Mouse (Mus musculus) kidney, embryonic 15.5 days (tissue): ENCODE results near the gene Atp12a. TPM values are rescaled to one million over a fixed set of nuclear protein-coding genes. Genes with fewer than 3 reads are reported as not detected.

ENCODE experiments used
- ATAC-seq: fragments of 200-750 bp; cut with Nextera tagmentation; replicated peaks from 2 replicates; pipeline ENCODE4 v1.8.0; 2017; ENCODE audit warnings: moderate TSS enrichment; ENCODE audit not compliant: low FRiP score
- H3K27ac ChIP-seq: fragments of 300-500 bp; sonication (generic); 2 replicates; pipeline ENCODE4 v1.5.1; 2015; ENCODE audit warnings: mild to moderate bottlenecking, inconsistent platforms
- H3K27me3 ChIP-seq: fragments of 300-500 bp; sonication (generic); 2 replicates; pipeline ENCODE4 v1.6.1; 2015; ENCODE audit warnings: inconsistent platforms
- H3K36me3 ChIP-seq: fragments of 300-500 bp; sonication (generic); 2 replicates; pipeline ENCODE4 v1.6.1; 2015; ENCODE audit warnings: inconsistent platforms
- H3K4me1 ChIP-seq: fragments of 300-500 bp; sonication (generic); 2 replicates; pipeline ENCODE4 v1.6.1; 2015; ENCODE audit warnings: inconsistent platforms
- H3K4me2 ChIP-seq: fragments of 300-500 bp; sonication (generic); 2 replicates; pipeline ENCODE4 v1.6.1; 2015; ENCODE audit warnings: moderate library complexity, mild to moderate bottlenecking, inconsistent platforms
- H3K4me3 ChIP-seq: fragments of 300-500 bp; sonication (generic); replicated peaks from 2 replicates; pipeline ENCODE4 v1.5.1; 2015; ENCODE audit warnings: mild to moderate bottlenecking, inconsistent platforms
- H3K9ac ChIP-seq: fragments of 300-500 bp; sonication (generic); 2 replicates; pipeline ENCODE4 v1.6.1; 2015; ENCODE audit warnings: mild to moderate bottlenecking, inconsistent platforms
- H3K9me3 ChIP-seq: fragments of 300-500 bp; sonication (generic); replicated peaks from 2 replicates; pipeline ENCODE4 v1.6.1; 2016; ENCODE audit warnings: inconsistent platforms
- WGBS: fragments of 180-500 bp; shearing (Covaris S2); methylation state at CpG from one replicate; pipeline ENCODE4 v1.1.7; 2015; ENCODE audit warnings: mixed read lengths; 5-methylcytosine and 5-hydroxymethylcytosine counted together
- polyA plus RNA-seq: library from polyadenylated mRNA; unstranded; fragments of >200 nt; fragmentation: Nextera tagmentation; extraction: Ambion mirVana; gene quantifications from 2 replicates; pipeline ENCODE4 v1.2.1, GENCODE M21; 2015

The Atp12a gene
- polyA plus RNA-seq, 1 experiment from 2014 or later: 1.5 TPM

GRCm38 (mm10) chr14:56351959-56352660, 12.8 kb upstream of the Atp12a start:
- H3K27ac ChIP-seq: no peak overlapping the region
- H3K9me3 ChIP-seq: no peaks in the 10 kb centered on the region
- no peak overlapping the region for H3K4me2 ChIP-seq
- 32% methylated on average over 17 of the region's 17 CpGs for WGBS
- no peak overlapping the region for H3K4me3 ChIP-seq
- no peak overlapping the region for H3K9ac ChIP-seq
- H3K4me1 ChIP-seq: no peaks in the 10 kb centered on the region
- H3K27me3 ChIP-seq: 0 out of 2 replicates have a peak, but pooled peaks cover 6% of the 10 kb centered on the region
- no peak for ATAC-seq
- no peaks in the 10 kb centered on the region for H3K36me3 ChIP-seq

- 0 out of 2 replicates have a peak, but pooled peaks cover 6% of the 10 kb centered on the region for H3K27me3 ChIP-seq
- H3K9me3 ChIP-seq: no peaks in the 10 kb centered on the region
- no peaks in the 10 kb centered on the region for H3K36me3 ChIP-seq
- 80% methylated on average over 3 of the region's 3 CpGs for WGBS
- H3K4me1 ChIP-seq: no peaks in the 10 kb centered on the region
- H3K27ac ChIP-seq: no peak overlapping the region
- ATAC-seq: no peak
- no peak overlapping the region for H3K9ac ChIP-seq
- H3K4me3 ChIP-seq: no peak overlapping the region
- H3K4me2 ChIP-seq: no peak overlapping the region
Measured at GRCm38 (mm10) chr14:56354803-56355202, 10.1 kb upstream of the Atp12a start.

DNA sequence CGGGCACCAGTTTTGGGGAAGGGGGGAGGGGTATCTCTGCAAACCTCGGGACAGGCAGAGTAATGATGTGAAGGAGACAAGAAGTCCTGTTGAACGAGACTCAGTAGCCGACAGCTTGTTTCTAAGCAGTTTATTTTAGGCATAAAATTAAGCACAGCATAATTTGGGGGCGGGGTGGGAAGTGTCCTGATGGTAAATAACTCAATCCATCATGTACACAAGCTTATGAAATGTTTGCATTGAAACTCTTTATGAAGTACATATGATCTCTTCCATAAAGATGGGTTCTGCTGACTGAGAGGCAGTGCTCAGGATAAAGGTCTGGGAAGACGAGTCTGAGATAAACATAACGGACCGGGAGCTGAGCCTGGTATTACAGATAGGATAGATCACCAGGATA, 9.5 kb upstream of the Atp12a start:
- no peak overlapping the region for H3K27ac ChIP-seq
- H3K36me3 ChIP-seq: no peaks in the 10 kb centered on the region
- H3K4me1 ChIP-seq: no peaks in the 10 kb centered on the region
- H3K4me2 ChIP-seq: no peak overlapping the region
- 0 out of 2 replicates have a peak, but pooled peaks cover 6% of the 10 kb centered on the region for H3K27me3 ChIP-seq
- no peak for ATAC-seq
- no peaks in the 10 kb centered on the region for H3K9me3 ChIP-seq
- no peak overlapping the region for H3K9ac ChIP-seq
- H3K4me3 ChIP-seq: no peak overlapping the region
- 78% methylated on average over 8 of the region's 8 CpGs for WGBS

- no peak overlapping the region for H3K4me2 ChIP-seq
- no peak for ATAC-seq
- 92% methylated on average over 6 of the region's 6 CpGs for WGBS
- H3K9ac ChIP-seq: no peak overlapping the region
- H3K36me3 ChIP-seq: no peaks in the 10 kb centered on the region
- H3K4me1 ChIP-seq: no peaks in the 10 kb centered on the region
- H3K9me3 ChIP-seq: no peaks in the 10 kb centered on the region
- H3K27ac ChIP-seq: no peak overlapping the region
- 0 out of 2 replicates have a peak, but pooled peaks cover 6% of the 10 kb centered on the region for H3K27me3 ChIP-seq
- H3K4me3 ChIP-seq: no peak overlapping the region
Measured at GRCm38 (mm10) chr14:56356196-56356595, 8.7 kb upstream of the Atp12a start.

- Histone ChIP-seq H3K36me3 (no peaks in the 10 kb centered on the region), H3K4me2 (no peak overlapping the region), H3K9me3 (no peaks in the 10 kb centered on the region), H3K27me3 (peaks cover 22% of the 10 kb centered on the region), H3K4me1 (no peaks in the 10 kb centered on the region), H3K27ac (no peak overlapping the region), H3K9ac (no peak overlapping the region), H3K4me3 (no peak overlapping the region)
- 85% methylated on average over 7 of the region's 7 CpGs for WGBS
- ATAC-seq: no peak
Measured at GRCm38 (mm10) chr14:56358422-56358821, 6.4 kb upstream of the Atp12a start.

DNA sequence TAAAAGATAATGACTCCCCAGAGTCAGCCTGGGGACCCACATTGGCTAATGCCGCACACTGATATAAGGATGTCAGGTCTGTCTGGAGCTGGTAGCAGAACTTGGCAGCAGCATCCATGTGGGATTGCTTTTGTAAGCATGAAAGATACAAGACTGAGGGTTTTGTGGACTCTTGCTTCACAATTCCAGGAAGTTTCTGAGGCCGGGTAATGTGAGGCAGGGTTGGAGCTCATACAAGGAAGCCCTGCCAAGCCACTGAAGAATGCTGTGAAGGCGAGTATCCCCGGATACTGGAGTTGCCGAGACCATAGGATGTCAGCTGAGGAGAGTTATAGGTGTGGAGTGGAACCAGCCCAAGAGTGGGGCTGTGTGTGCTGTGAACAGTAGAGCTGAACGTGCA, 5.7 kb upstream of the Atp12a start:
- H3K4me3 ChIP-seq: no peak overlapping the region
- H3K9ac ChIP-seq: no peak overlapping the region
- H3K27me3 ChIP-seq: peaks cover 24% of the 10 kb centered on the region
- no peaks in the 10 kb centered on the region for H3K36me3 ChIP-seq
- no peak overlapping the region for H3K4me2 ChIP-seq
- ATAC-seq: no peak
- no peaks in the 10 kb centered on the region for H3K4me1 ChIP-seq
- H3K9me3 ChIP-seq: no peaks in the 10 kb centered on the region
- 67% methylated on average over 6 of the region's 6 CpGs for WGBS
- H3K27ac ChIP-seq: no peak overlapping the region

- H3K9ac ChIP-seq: no peak overlapping the region
- WGBS: 29% methylated on average over 8 of the region's 8 CpGs
- H3K27me3 ChIP-seq: peaks cover 64% of the 10 kb centered on the region
- H3K4me1 ChIP-seq: peaks cover 19% of the 10 kb centered on the region
- no peaks in the 10 kb centered on the region for H3K9me3 ChIP-seq
- no peaks in the 10 kb centered on the region for H3K36me3 ChIP-seq
- H3K27ac ChIP-seq: no peak overlapping the region
- H3K4me3 ChIP-seq: peak overlapping the region; percentile 47
- ATAC-seq: no peak
- peak overlapping the region; percentile 88 for H3K4me2 ChIP-seq
Measured at GRCm38 (mm10) chr14:56365292-56365691, 424 bp downstream of the Atp12a start.

GRCm38 (mm10) chr14:56366712-56367111, 1.8 kb downstream of the Atp12a start:
- no peak overlapping the region for H3K9ac ChIP-seq
- no peaks in the 10 kb centered on the region for H3K36me3 ChIP-seq
- H3K27me3 ChIP-seq: peaks cover 65% of the 10 kb centered on the region
- ATAC-seq: no peak
- no peaks in the 10 kb centered on the region for H3K9me3 ChIP-seq
- WGBS: 21% methylated on average over 15 of the region's 15 CpGs
- peak overlapping the region; percentile 33 for H3K4me2 ChIP-seq
- peaks cover 19% of the 10 kb centered on the region for H3K4me1 ChIP-seq
- H3K27ac ChIP-seq: no peak overlapping the region
- no peak overlapping the region for H3K4me3 ChIP-seq

DNA sequence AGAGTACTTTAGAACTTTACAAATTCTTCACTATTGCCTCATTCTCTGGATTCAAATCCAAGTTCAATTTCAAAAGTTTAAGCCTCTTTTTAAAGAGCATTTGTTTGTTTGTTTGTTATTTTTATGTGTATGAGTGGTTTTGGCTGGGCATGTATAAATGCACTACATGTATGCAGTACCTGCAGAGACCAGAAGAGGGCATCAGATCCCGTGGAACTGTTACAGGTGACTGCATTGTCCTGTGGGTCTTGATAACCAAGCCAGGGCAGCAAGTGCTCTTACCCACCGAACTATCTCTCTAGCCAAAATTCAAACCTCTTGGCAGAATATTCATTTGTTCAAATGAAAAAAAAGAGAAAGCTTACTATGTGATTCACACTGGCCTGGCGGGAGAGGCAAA, 4.0 kb downstream of the Atp12a start:
- no peak overlapping the region for H3K4me3 ChIP-seq
- no peak for ATAC-seq
- H3K4me1 ChIP-seq: peaks cover 19% of the 10 kb centered on the region
- H3K4me2 ChIP-seq: no peak overlapping the region
- 64% methylated on average over 3 of the region's 3 CpGs for WGBS
- no peaks in the 10 kb centered on the region for H3K36me3 ChIP-seq
- H3K9ac ChIP-seq: no peak overlapping the region
- H3K27ac ChIP-seq: no peak overlapping the region
- no peaks in the 10 kb centered on the region for H3K9me3 ChIP-seq
- peaks cover 47% of the 10 kb centered on the region for H3K27me3 ChIP-seq

GRCm38 (mm10) chr14:56375731-56376130, 10.9 kb downstream of the Atp12a start:
- no peak overlapping the region for H3K27ac ChIP-seq
- H3K27me3 ChIP-seq: 0 out of 2 replicates have a peak, but pooled peaks cover 1% of the 10 kb centered on the region
- no peak overlapping the region for H3K4me3 ChIP-seq
- no peaks in the 10 kb centered on the region for H3K9me3 ChIP-seq
- H3K36me3 ChIP-seq: no peaks in the 10 kb centered on the region
- 3% methylated on average over 6 of the region's 6 CpGs for WGBS
- ATAC-seq: no peak; the same call in 1 of the 2 replicates
- H3K9ac ChIP-seq: no peak overlapping the region
- peaks cover 11% of the 10 kb centered on the region for H3K4me1 ChIP-seq
- no peak overlapping the region for H3K4me2 ChIP-seq

DNA sequence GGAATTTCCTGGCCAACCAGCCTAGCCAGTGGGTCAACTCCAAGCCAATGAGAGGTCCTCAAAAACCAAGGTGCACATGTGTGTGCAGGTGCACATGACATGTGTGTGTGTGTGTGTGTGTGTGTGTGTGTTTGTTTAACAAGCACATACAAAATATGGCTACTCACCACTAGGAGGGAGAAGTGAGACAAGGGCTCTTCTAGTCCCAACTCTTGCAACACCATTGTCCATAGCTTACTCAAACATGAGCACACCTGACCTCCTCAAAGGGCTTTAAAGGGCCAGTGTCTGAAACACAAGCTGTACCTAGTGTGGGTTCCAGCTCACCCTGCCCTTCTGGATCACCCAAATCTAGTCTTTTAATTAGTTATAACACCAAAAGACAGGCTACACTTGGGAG, 12.9 kb downstream of the Atp12a start:
- peaks cover 11% of the 10 kb centered on the region for H3K4me1 ChIP-seq
- no peak overlapping the region for H3K27ac ChIP-seq
- H3K4me3 ChIP-seq: no peak overlapping the region
- no peak overlapping the region for H3K9ac ChIP-seq
- H3K9me3 ChIP-seq: no peaks in the 10 kb centered on the region
- H3K4me2 ChIP-seq: no peak overlapping the region
- ATAC-seq: no peak
- no peaks in the 10 kb centered on the region for H3K36me3 ChIP-seq
- no peaks in the 10 kb centered on the region for H3K27me3 ChIP-seq

DNA sequence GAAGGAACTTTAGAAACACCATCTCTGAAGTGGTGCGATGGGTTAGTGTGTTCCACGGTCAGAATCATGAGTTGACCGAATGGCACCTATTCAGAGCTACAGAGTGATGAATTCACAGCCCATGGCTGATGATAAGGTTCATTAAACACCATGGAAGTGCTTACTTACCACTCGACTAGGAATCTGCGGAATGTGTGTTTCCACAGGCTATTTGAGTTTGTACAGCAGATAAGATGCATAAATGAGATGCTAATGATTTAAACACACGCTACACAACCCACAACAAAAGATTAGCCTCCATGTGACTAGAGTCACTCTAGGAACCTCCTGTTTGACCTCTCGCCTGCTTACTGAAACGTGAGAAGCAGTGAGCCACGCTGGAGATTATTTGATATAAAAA, 14.5 kb downstream of the Atp12a start:
- peak; percentile 49; the same call in 1 of the 2 replicates for ATAC-seq
- Histone ChIP-seq H3K4me3 (no peak overlapping the region), H3K36me3 (no peaks in the 10 kb centered on the region), H3K4me1 (peaks cover 11% of the 10 kb centered on the region), H3K27me3 (no peaks in the 10 kb centered on the region), H3K9me3 (no peaks in the 10 kb centered on the region), H3K27ac (0 out of 2 replicates have a peak overlapping the region, but pooled peaks have one; percentile 24), H3K9ac (no peak overlapping the region), H3K4me2 (no peak overlapping the region)
- WGBS: 47% methylated on average over 9 of the region's 9 CpGs

GRCm38 (mm10) chr14:56382366-56382765, 17.5 kb downstream of the Atp12a start:
- no peak for ATAC-seq
- 81% methylated on average over 4 of the region's 4 CpGs for WGBS
- no peaks in the 10 kb centered on the region for H3K27me3 ChIP-seq
- H3K4me2 ChIP-seq: no peak overlapping the region
- H3K4me3 ChIP-seq: no peak overlapping the region
- H3K36me3 ChIP-seq: no peaks in the 10 kb centered on the region
- H3K4me1 ChIP-seq: peaks cover 11% of the 10 kb centered on the region
- no peak overlapping the region for H3K27ac ChIP-seq
- no peaks in the 10 kb centered on the region for H3K9me3 ChIP-seq
- H3K9ac ChIP-seq: no peak overlapping the region
